Mouse (Mus musculus) lung, postnatal 10 days (tissue): ENCODE measurements around the gene Duoxa1.

Experiments used
- DNase-seq: peaks from one replicate; pipeline ENCODE4 v3.0.0; 2021

Duoxa1 gene

DNA sequence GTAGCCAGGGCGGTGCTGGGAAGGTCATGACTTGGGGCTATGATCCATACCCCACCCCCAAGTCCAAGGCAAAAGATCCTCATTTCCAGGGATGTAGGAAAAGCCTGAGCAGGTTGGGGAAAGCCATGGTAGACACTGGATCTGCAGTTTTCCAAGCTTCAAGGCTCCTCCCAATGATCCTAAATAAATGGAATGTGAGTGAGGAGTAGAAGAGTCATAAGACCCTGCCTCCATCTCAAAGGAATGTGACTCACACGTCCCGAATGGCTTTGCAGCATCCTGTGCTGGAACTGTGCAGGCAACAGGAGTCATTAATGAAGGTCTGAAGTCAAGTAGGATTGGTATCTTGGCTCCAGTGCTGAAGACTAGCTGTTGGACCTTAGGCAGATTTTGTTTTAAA is 14.5 kb upstream of the Duoxa1 start:
- DNase-seq = no peak

DNA sequence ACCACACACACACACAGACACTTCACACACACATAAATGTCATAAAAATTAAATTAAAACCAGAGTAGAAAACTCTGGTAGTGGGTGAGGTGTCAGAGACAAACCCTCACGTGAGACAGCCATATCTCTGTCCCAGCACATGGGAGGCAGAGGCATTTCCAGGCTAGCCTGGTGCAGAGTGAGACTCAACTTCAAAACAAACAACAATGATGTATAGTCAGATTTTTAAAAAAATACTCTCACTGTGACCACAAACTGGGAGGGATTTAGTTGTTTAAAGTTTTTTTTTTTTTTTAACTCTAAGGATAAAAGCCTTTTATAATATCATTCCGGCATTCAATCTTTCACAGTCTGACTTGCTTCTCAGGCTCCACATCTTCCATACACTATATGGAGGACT is 11.8 kb upstream of the Duoxa1 start:
- DNase-seq = no peak

DNA sequence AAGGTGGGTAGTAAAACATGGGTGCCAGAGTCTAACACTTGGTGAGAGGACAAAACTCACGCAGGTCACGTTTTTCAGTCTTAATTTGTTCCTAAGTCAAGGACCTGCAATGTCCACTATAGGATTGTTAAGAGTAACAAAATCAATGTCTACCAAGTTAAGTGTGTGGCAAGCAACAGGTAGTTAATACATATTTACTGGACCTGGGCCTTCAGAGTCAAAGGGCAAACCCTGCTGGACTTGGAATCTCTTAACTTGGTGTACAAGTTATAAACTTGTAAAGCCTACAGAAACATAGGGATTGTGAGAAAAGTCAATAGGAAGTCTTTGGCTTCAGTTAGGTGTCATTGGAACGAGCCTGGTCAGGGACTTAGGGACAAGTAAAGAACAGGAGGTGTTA is 11.1 kb upstream of the Duoxa1 start:
- no peak for DNase-seq

DNA sequence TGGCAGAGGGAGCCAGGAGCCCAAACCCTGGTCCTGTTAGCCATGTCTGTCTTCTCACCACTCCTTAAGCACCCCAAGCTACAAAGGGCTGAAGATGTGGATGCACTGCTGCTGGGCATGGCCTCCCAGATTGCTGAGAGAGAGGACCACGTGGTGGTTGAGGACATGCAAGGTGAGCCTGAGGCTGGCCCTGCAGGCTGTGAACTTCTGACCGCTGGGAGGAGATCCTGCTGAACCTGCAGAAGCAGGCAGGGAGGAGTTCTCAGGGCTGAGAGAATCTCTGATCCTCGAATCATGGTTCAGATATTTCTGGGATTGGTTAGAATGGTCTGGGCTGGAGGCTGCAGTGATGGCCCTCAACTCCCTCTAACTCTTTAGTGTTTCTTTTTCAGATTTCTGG is 10.4 kb upstream of the Duoxa1 start:
- DNase-seq = no peak

- no peak for DNase-seq
These were observed 3.9 kb upstream of the Duoxa1 start for GRCm38 (mm10) chr2:122317384-122317783.

GRCm38 (mm10) chr2:122315372-122315771 is 1.8 kb upstream of the Duoxa1 start, which contains the start of gene Duox1:
Gene Duox1, plus strand, starts transcription at chr2:122315672.
- no peak for DNase-seq

GRCm38 (mm10) chr2:122312722-122313417 is 660 bp downstream of the Duoxa1 start:
- DNase-seq = peak; percentile 70

DNA sequence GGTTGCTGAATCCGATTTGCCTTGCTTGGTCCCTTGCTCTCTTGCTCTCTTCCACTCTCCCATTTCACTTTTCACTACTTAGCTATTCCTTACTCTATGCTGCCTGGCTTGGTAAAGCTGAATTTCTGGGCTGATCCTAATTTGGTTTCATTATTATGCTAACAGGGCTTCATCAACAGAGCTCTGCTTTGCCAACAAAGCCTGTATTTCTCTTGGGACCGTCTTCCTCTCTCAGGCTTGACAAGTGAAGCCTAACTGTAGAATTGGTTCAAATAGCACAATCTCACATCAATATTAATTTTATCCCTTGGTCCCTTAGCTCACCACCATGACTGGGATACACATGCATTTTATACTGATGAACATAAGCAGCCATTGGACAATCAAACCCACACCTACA is 2.0 kb downstream of the Duoxa1 start:
- no peak for DNase-seq

DNA sequence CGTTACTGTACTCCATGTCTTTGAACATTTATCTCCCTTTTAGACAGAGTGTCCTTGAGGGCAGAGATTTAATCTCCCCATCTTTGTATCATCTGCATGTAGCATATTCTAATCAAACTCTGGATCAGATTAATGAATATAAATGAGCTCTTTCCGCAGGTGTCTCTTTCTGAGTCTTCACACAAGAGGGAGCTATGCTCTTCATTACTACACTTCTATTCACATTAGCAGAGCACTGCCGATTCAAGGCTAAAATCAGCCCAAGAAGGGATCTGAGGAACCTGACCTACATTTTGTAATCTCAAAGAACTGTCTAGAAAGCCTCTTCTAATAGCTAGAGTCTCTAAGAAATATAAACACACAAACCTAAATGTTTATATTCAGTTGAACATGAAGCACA is 3.9 kb downstream of the Duoxa1 start:
- no peak for DNase-seq

- peak; percentile 22 for DNase-seq
These were observed 7.3 kb downstream of the Duoxa1 start for GRCm38 (mm10) chr2:122306184-122306583.

DNA sequence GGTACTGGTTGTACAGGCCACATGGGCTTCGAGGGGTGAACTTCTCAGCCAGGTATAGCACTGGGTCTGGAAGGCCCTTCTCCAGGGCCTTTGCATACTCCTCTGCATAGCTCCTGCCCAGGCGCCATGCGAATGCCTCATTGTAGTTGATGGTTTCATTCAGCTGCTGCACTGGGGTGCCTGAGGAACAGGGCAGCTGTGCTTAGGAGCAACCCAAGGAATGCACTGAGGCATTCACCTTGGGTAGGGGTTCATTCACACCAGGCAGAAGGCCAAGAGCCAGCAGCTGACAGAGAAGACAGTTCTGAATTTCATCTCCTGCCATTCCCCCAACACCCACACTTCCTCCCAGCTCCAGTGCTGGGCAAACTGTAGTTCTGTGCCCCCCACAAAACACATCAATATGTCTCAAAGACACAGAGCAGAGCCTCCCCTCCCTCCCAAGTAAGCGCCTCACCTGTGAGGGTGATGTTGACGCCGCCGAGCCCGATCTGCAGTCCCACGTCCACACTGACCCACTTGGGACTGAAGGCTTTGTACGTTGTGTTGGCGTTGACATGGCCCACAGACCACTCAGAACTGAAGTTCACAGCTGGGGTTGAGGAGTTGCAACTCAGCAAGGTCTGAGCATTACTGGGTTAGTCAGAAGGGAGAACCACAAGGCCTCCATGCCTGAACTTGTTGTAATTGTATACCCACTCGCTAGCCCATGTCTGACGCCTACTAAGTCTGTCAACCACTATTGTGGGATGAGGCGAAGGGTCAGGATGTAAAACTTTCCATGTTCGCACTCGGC is 8.2 kb downstream of the Duoxa1 start:
- no peak for DNase-seq

DNA sequence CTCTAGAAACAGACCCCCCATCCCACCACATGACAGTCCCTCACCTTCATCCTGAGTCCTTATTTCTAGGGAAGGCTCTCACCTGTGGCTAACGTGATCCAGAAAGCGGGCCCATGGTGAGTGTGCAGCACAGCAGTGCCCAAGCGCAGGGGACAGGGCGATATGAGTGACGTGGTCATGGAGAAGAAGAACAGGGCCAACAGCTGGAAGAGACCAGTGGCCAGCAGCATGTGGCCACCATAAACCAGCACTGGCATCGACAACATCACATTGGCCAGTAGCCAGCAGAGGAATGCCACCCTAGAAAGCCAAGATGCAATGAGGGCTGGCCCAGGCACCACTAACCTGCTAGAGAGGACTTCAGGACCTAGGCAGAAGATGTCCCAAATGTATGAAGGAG is 9.0 kb downstream of the Duoxa1 start:
- DNase-seq = no peak

- peak; percentile 69 for DNase-seq
These were observed 10.8 kb downstream of the Duoxa1 start for GRCm38 (mm10) chr2:122302574-122303241.

DNA sequence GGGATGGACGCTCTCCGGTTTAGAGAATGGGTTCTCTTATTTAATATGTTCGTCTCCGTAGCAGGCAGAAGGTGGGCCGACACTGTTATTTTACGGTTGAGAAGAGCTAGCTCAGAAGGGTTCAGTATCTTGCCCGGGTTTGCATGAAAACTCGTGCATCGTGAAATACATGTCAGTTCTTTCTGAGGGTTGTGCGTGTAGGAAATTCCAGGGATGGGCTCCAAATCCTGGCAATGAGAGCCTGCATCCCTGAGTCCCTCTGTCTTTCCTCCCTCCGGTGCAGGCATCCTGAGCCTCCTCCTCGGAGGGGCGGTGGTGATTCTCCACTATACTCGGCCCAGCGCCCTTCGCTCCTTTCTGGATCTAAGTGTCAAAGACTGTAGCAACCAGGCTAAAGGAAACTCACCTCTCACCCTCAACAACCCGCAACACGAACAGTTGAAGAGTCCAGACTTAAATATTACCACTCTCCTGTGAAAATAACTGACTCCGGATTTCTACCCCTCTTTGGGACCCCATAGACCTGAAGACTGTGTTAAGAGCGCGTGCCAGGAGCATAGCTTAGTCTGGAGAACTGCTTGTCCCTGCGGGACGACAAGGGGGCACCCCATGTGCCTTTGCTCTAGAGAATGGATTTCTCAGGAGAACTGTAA is 11.5 kb downstream of the Duoxa1 start:
- no peak for DNase-seq

DNA sequence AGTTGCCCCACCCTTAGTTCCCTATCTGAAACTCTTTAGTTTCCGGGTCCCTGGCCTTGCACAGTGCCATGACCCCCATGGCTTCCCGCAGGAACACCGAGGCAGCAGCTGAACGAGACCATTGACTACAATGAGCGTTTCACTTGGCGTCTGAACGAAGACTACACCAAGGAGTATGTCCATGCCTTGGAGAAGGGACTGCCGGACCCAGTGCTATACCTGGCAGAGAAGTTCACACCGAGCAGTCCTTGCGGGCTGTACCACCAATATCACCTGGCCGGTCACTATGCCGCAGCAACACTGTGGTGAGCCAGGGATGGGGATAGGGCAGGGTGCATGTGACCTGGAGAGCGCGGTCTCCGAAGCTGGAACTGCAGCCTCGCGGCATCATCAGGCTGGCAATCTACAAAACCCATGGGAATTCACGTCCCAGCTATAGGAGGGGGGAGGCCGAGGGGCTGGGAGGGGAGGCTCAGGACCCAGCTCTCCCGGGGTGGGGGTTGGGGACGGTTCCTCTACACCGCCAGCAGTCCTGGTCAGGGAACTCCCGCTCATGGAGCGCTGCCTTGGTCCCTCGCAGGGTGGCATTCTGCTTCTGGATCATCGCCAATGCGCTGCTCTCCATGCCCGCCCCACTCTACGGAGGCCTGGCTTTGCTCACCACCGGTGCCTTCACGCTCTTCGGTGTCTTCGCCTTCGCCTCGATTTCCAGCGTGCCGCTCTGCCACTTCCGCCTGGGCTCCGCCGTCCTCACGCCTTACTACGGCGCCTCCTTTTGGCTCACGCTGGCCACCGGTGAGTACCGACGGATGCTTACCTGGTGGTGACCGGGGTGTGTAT is 12.2 kb downstream of the Duoxa1 start:
- peak; percentile 21 for DNase-seq

DNA sequence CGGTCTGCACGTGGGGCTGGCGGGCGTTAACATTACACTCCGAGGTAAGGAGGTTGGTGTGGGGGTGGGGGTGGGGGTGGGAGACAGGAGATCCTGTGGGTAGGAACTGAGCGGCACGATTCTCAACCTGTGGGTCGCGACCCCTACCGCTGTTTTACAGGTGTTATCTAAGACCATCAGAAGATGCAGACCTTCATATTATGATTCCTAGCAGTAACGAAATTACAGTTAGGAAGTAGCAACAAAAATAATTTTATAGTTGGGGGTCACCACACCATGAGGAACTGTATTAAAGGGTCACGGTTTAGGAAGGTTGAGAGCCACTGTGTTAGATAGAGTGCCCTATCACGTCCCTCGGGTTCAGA is 12.9 kb downstream of the Duoxa1 start:
- DNase-seq = no peak

GRCm38 (mm10) chr2:122299911-122300655 is 13.4 kb downstream of the Duoxa1 start:
- no peak for DNase-seq

GRCm38 (mm10) chr2:122298596-122299490 is 14.7 kb downstream of the Duoxa1 start, which contains the start of gene Duoxa2:
Gene Duoxa2, plus strand, starts transcription at chr2:122298900.
- DNase-seq = peak; percentile 22

- DNase-seq = no peak
These were observed 15.4 kb downstream of the Duoxa1 start, which contains the start of gene Duox2 for GRCm38 (mm10) chr2:122298096-122298499. Gene Duox2, minus strand, starts transcription at chr2:122298449.
